Mouse (Mus musculus) embryonic facial prominence, embryonic 12.5 days (tissue): ENCODE results near the gene Lrp1. TPM values are rescaled to one million over a fixed set of nuclear protein-coding genes. Genes with fewer than 3 reads are reported as not detected.
A peak's percentile ranks its signal among the peaks of the same experiment; 100 is the strongest.

Experiments used
- ATAC-seq: fragments of 200-750 bp; cut with Nextera tagmentation; 2 replicates; pipeline ENCODE4 v1.8.0; 2017; ENCODE audit not compliant: insufficient number of reproducible peaks, insufficient read depth, low FRiP score, low TSS enrichment
- H3K27ac ChIP-seq: fragments of 300-500 bp; sonication (generic); 2 replicates; pipeline ENCODE4 v1.5.1; 2016; ENCODE audit warnings: mild to moderate bottlenecking
- H3K27me3 ChIP-seq: fragments of 300-500 bp; sonication (generic); 2 replicates; pipeline ENCODE4 v1.6.1; 2016; ENCODE audit warnings: mild to moderate bottlenecking, moderate library complexity
- H3K36me3 ChIP-seq: fragments of 300-500 bp; sonication (generic); 2 replicates; pipeline ENCODE4 v1.6.1; 2016; ENCODE audit warnings: mild to moderate bottlenecking
- H3K4me1 ChIP-seq: fragments of 300-500 bp; sonication (generic); 2 replicates; pipeline ENCODE4 v1.6.1; 2016
- H3K4me2 ChIP-seq: fragments of 300-500 bp; sonication (generic); replicated peaks from 2 replicates; pipeline ENCODE4 v1.6.1; 2016; ENCODE audit warnings: mild to moderate bottlenecking, moderate library complexity
- H3K4me3 ChIP-seq: fragments of 300-500 bp; sonication (generic); 2 replicates; pipeline ENCODE4 v1.5.1; 2016; ENCODE audit warnings: mild to moderate bottlenecking
- H3K9ac ChIP-seq: fragments of 300-500 bp; sonication (generic); 2 replicates; pipeline ENCODE4 v1.6.1; 2016; ENCODE audit warnings: mild to moderate bottlenecking, moderate library complexity
- H3K9me3 ChIP-seq: fragments of 300-500 bp; sonication (generic); 2 replicates; pipeline ENCODE4 v1.6.1; 2016; ENCODE audit warnings: mild to moderate bottlenecking, moderate library complexity
- WGBS: fragments of 180-500 bp; shearing (Covaris S2); methylation state at CpG from one replicate; pipeline ENCODE4 v1.1.7; 2016; 5-methylcytosine and 5-hydroxymethylcytosine counted together
- polyA plus RNA-seq: library from polyadenylated mRNA; unstranded; fragments of >200 nt; fragmentation: Nextera tagmentation; extraction: Ambion mirVana; gene quantifications from 2 replicates; pipeline ENCODE4 v1.2.1, GENCODE M21; 2016

The Lrp1 gene
- polyA plus RNA-seq, 1 experiment from 2014 or later: 115 TPM

DNA sequence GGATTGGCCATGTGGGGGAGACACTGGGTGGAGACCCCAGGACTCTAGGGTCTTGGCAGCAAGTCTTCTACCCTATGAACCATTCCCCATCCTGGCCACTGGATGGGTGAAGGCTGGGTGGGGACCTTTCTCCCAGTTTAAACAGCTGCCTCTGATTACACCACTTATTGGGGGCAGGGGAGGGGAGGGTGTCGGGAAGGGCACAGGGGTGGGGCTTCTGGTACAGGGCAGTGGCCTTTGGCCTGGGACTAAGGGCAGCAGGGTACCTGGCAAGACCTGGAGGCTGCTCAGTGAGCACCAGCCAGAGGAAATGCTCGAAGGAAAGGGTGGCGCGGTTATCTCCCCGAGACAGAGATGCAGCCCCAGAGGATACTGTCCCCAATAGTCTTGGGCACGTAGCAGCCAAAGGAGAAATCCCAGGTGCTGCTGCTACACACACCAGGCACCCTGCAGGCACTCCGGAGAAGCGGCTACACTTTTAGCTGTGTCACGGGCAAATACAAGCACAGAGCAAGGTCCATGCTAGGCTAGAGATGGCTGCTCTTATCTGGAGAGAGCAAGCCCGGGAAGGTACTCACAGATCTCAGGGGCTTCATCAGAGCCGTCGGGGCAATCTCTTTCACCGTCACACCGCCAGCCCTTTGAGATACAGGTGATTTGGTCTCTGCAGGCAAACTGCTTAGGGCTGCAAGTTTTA is 8.7 kb downstream of the Lrp1 start:
- no peak overlapping the region for H3K4me2 ChIP-seq
- WGBS: 84% methylated on average over 14 of the region's 14 CpGs
- H3K36me3 ChIP-seq: peaks cover 49% of the 10 kb centered on the region
- no peaks in the 10 kb centered on the region for H3K27me3 ChIP-seq
- ATAC-seq: no peak
- no peak overlapping the region for H3K27ac ChIP-seq
- no peak overlapping the region for H3K4me3 ChIP-seq
- H3K9me3 ChIP-seq: no peaks in the 10 kb centered on the region
- peaks cover 63% of the 10 kb centered on the region for H3K4me1 ChIP-seq
- H3K9ac ChIP-seq: no peak overlapping the region

DNA sequence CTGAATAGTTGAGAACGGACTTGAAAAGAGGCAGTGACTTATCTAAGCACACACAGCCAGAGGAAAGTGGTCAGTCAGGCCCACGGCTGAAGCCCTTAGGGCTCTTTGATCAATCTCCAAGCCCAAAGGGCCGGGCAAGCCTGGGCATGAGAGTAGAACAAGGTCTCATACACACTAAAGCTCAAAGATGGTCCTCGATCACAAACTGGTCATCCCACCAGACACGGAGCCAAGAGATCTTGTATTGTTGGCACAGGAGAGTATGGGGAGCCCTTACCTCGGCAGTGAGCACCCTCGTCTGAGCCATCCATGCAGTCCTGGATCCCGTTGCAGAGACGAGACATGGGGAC is 10.9 kb downstream of the Lrp1 start:
- Histone ChIP-seq H3K27ac (peak overlapping the region; percentile 79), H3K4me2 (no peak overlapping the region), H3K36me3 (peaks cover 69% of the 10 kb centered on the region), H3K4me1 (peaks cover 42% of the 10 kb centered on the region), H3K9me3 (no peaks in the 10 kb centered on the region), H3K27me3 (no peaks in the 10 kb centered on the region), H3K9ac (no peak overlapping the region), H3K4me3 (no peak overlapping the region)
- no peak for ATAC-seq
- WGBS: 78% methylated on average over 9 of the region's 9 CpGs

DNA sequence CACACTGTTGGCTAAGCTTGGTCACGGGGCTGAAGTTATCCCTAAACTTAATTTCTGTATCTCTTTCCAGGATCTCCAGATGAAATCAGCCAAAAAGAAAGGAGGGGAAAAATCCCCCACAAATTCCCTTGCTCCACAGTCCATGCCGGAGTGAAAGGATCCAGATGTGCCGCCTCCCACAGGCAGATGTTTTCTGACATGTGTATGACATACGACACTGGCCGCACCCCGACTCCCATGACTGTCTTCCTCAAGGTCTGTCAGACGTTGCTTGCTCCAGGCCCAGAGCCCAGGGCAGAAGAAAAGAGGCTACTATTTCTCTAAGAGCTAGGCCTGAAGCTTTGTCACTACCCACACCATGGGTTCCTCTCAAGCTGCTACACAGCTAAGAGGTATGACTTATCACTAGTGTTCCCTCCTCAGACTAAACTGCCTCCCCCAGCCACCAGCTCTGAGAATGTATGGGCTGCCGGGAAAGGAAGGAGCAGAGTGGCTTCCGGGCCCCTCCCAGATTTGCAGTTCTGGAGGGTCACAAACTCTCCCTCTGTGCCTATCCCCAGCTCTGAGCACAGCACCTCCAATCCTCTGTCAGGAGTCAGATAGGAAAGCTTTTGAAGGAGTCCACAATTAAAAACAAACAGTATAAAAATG is 11.4 kb downstream of the Lrp1 start:
- Histone ChIP-seq H3K4me1 (peaks cover 42% of the 10 kb centered on the region), H3K4me3 (no peak overlapping the region), H3K27ac (peak overlapping the region; percentile 79), H3K9me3 (no peaks in the 10 kb centered on the region), H3K4me2 (no peak overlapping the region; the same call in 1 of the 2 replicates), H3K27me3 (no peaks in the 10 kb centered on the region), H3K9ac (no peak overlapping the region), H3K36me3 (peaks cover 74% of the 10 kb centered on the region)
- no peak for ATAC-seq
- 32% methylated on average over 9 of the region's 9 CpGs for WGBS

DNA sequence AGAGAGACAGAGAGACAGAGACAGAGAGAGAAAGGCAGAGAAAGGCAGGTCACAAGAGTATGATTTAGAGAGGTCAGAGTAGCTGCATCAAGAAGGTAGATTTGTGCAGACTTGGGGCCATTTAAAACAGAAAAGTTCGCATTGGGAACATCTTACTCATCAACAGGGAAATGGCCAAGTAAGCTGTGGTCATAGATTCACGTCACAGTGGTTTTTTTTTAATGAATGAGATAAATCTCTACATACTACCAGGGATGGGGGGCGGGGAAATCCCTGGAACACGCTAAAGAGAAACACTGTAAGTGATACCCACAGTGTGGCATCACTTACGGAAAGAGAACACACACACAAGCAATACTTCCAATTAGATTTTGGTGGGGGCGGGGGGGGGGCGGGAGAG is 13.9 kb downstream of the Lrp1 start:
- Histone ChIP-seq H3K9ac (no peak overlapping the region), H3K36me3 (peaks cover 91% of the 10 kb centered on the region), H3K4me1 (peaks cover 35% of the 10 kb centered on the region), H3K27ac (no peak overlapping the region), H3K27me3 (no peaks in the 10 kb centered on the region), H3K4me3 (no peak overlapping the region), H3K9me3 (no peaks in the 10 kb centered on the region), H3K4me2 (no peak overlapping the region)
- WGBS: 83% methylated on average over 7 of the region's 7 CpGs
- no peak for ATAC-seq

DNA sequence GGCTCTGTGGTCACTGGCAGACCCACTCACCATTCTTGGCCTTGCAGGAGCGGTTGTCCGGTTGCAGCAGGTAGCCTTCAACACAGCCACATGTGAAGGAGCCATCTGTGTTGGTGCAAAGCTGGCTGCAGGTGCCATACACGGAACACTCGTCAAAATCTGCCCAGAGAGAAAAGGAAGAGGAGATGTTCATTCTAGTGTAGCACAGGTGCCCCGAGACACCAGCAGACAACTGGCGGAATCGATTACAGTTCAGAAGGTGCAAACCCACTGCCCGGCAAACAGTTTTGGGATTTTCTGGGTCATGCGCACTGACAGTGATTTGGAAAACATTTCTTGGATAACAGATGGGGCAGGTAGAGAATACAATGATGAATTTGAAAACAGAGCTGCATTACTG is 15.2 kb downstream of the Lrp1 start:
- H3K4me3 ChIP-seq: no peak overlapping the region
- peaks cover 88% of the 10 kb centered on the region for H3K36me3 ChIP-seq
- no peaks in the 10 kb centered on the region for H3K9me3 ChIP-seq
- H3K27me3 ChIP-seq: no peaks in the 10 kb centered on the region
- H3K9ac ChIP-seq: no peak overlapping the region
- peaks cover 39% of the 10 kb centered on the region for H3K4me1 ChIP-seq
- no peak for ATAC-seq
- H3K4me2 ChIP-seq: no peak overlapping the region
- WGBS: 90% methylated on average over 9 of the region's 9 CpGs
- no peak overlapping the region for H3K27ac ChIP-seq

DNA sequence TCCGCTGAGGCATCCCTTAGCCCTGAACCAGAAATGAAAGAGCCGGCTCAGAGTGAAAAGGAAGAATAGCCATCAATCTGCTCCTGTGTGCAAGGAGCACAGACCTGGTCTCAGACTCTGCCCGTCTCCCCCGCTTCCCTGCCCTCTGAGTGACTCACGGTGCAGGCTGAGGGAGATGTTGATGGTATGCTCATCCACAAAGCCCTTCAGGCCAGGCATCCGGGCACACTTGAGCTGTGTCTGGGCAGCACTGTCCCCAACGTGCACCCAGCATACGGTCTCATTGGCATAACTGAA is 15.7 kb downstream of the Lrp1 start:
- Histone ChIP-seq H3K4me3 (no peak overlapping the region), H3K27me3 (no peaks in the 10 kb centered on the region), H3K9me3 (no peaks in the 10 kb centered on the region), H3K36me3 (peaks cover 86% of the 10 kb centered on the region), H3K4me2 (no peak overlapping the region), H3K9ac (no peak overlapping the region), H3K27ac (peak overlapping the region; percentile 2; the same call in 1 of the 2 replicates), H3K4me1 (peaks cover 44% of the 10 kb centered on the region)
- no peak for ATAC-seq
- WGBS: 87% methylated on average over 8 of the region's 8 CpGs

DNA sequence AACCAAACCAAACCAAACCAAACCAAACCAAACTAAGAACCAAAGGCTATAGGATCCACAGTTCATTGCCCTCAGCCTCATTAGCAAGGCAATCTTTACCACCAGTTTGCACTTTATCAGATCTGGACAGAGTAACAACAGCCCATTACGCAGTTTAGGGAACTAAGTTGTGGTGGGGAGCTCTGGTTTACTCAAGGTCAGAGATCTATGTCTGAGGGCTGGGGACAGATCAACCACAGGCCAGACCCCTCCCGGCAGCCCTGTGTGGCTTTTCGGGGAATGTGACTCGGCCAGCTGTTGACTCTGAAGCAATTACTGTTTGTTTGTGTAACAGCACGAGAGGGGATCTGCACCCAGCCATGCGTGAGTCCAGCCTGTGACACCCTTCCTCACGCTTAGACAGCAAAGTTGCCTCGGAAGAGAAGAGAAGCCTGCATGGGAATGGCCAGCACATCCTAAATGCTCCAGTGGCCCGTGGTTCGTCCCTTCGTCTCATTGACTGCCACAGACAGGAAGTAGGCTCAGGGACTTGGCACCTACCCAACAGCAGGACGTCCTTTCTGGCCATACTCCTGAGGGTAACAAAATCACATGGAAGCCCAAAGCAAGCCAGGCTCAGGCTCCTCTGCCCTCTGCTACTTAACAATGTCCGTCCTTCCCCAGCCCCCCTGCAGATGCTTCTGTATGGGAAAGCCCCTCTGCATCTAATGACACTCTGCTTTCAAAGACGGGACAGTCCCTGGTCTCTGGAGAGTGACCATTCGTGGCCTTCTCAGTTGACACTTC is 16.3 kb downstream of the Lrp1 start:
- H3K27ac ChIP-seq: peak overlapping the region; percentile 2; the same call in 1 of the 2 replicates
- no peak overlapping the region for H3K4me3 ChIP-seq
- ATAC-seq: no peak
- H3K9ac ChIP-seq: no peak overlapping the region
- no peaks in the 10 kb centered on the region for H3K9me3 ChIP-seq
- H3K27me3 ChIP-seq: no peaks in the 10 kb centered on the region
- peaks cover 46% of the 10 kb centered on the region for H3K4me1 ChIP-seq
- 53% methylated on average over 15 of the region's 15 CpGs for WGBS
- peaks cover 81% of the 10 kb centered on the region for H3K36me3 ChIP-seq
- no peak overlapping the region for H3K4me2 ChIP-seq

DNA sequence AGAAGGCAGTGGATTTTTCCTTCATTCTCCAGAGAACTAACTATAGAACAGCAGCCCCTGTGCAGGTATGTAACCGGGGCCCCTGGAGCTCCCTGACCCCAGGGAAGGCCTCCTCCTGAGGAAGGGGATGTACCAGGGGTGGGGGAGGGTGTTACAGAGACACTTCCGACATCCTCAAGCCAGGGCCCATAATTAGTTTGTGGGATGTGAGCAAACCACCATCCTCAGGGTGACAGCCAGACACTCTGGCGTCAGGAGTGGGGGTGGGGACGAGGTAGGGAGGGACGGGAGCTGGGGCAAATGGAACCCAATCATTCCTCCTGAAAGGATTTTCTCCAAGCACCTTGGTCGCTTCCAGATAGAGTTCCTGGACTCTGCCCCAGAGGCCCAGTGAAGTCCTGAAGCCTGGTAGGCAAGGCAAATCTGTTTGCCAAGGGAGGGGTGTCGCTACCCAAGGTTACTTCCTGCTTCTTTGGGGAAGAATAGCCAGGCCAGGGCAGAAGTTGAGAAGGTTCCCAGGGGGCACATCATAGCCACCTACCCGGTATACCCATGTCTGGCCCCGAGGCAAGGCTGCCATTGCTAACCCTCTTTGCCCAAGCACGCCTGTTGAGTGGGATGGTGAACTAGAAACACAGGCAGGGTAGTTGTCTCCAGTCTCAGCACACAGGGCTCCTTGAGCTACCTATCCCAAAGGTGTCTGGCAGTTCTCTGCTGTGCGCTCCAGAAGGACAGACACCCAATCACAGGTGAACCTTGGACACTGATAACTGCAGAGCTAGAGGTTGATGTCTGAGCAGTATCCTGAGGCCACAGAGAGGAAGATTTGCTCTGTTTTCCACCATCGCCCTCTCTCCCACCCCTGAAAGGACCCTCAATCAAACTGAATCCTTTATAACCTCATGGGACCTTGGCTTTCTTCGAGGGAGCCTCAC is 17.2 kb downstream of the Lrp1 start:
- H3K36me3 ChIP-seq: peaks cover 75% of the 10 kb centered on the region
- H3K4me3 ChIP-seq: no peak overlapping the region
- no peaks in the 10 kb centered on the region for H3K9me3 ChIP-seq
- peaks cover 45% of the 10 kb centered on the region for H3K4me1 ChIP-seq
- no peak for ATAC-seq
- H3K27ac ChIP-seq: peak overlapping the region; percentile 13; the same call in 1 of the 2 replicates
- 66% methylated on average over 13 of the region's 13 CpGs for WGBS
- no peak overlapping the region for H3K4me2 ChIP-seq
- no peak overlapping the region for H3K9ac ChIP-seq
- H3K27me3 ChIP-seq: no peaks in the 10 kb centered on the region

DNA sequence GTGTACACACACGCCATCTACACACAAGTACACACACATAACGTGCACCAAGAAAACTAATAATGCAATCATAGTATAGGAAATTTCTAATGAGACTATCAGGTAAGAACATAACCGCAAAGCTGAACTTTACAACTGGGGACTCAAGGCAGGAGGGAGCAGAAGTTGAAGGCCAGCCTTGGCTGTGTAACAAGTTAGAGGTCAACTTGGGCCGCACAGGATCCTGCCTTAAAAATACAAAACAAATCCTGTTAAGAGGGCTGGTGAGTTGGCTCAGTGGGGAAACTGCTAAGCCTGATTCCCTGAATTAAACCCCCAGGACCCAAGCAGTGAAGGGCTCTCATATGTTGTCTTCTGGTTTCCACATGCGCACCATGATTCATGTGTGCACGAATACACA is 18.8 kb downstream of the Lrp1 start:
- no peak overlapping the region for H3K4me3 ChIP-seq
- H3K27ac ChIP-seq: no peak overlapping the region
- no peaks in the 10 kb centered on the region for H3K27me3 ChIP-seq
- 91% methylated on average over 6 of the region's 6 CpGs for WGBS
- no peak overlapping the region for H3K9ac ChIP-seq
- no peak overlapping the region for H3K4me2 ChIP-seq
- H3K9me3 ChIP-seq: no peaks in the 10 kb centered on the region
- ATAC-seq: no peak
- peaks cover 63% of the 10 kb centered on the region for H3K36me3 ChIP-seq
- H3K4me1 ChIP-seq: peaks cover 54% of the 10 kb centered on the region

DNA sequence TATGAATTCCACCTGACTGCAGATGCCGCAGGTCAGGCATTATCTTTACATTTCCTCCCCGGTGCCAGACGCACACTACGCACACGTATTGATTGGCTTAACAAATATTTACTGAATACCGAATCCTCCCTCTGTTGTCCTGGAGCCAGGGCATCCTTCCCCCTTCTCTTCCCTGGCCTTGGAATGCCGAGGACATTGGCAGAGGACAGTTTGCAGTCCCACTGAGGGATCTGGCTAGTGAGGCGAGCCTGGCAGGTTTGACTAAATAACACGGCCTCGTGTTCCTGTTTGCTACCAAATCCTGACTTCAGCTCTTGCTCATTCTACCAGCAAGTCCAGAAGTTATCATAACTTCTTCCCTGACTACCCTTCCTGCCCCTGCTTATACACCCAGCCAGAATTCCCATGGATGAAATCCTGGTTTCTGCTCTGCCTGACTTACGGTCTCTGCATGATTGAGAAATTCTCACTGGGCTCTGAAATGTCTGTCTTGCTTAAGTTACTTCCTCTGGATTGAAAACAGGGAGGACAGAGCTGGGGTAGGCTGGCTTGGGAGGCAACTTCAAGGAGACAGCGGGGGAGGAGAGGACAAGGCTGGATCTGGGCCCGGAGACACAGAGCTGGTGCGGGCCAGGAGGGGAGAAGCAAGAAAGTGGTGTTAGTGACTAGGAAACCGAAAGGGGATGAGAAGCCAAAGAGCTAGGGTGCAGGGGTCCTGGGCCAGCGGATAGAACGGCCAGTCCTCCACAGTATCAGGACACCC is 21.0 kb downstream of the Lrp1 start:
- Histone ChIP-seq H3K27ac (peak overlapping the region; percentile 88), H3K4me3 (no peak overlapping the region), H3K36me3 (peaks cover 53% of the 10 kb centered on the region), H3K27me3 (no peaks in the 10 kb centered on the region), H3K4me1 (peaks cover 64% of the 10 kb centered on the region), H3K4me2 (no peak overlapping the region), H3K9ac (no peak overlapping the region), H3K9me3 (no peaks in the 10 kb centered on the region)
- no peak for ATAC-seq
- 39% methylated on average over 17 of the region's 17 CpGs for WGBS

DNA sequence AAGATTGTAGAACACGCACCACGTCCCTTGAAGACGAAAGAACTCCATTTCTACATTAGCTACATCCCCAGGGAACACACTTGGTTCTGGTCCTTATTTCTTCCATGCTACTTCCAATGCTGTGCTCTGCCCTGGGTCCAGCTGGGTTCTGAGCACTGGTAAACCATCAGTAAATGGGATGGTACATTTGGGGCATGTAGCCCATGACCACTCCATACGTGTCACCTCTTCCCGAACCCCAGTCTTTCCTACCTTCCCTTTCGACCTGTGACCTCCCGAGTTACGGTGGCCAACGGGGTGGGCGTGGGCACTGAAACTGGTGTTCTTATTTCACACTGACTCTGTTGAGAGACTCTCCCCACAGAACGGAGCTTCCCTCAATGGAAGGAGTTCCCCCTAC is 21.7 kb downstream of the Lrp1 start:
- peak overlapping the region; percentile 88 for H3K27ac ChIP-seq
- H3K27me3 ChIP-seq: no peaks in the 10 kb centered on the region
- no peak overlapping the region for H3K9ac ChIP-seq
- 70% methylated on average over 11 of the region's 11 CpGs for WGBS
- ATAC-seq: no peak
- peaks cover 57% of the 10 kb centered on the region for H3K4me1 ChIP-seq
- no peak overlapping the region for H3K4me3 ChIP-seq
- H3K36me3 ChIP-seq: peaks cover 53% of the 10 kb centered on the region
- H3K9me3 ChIP-seq: no peaks in the 10 kb centered on the region
- no peak overlapping the region for H3K4me2 ChIP-seq
